Mouse (Mus musculus) NIH3T3 (cell line): ENCODE data around the gene Xkrx.
"Not testable (repeated sequence)": the region's sequence is repeated elsewhere in the genome, so short reads cannot be mapped to it uniquely, and the experiment has no call there.

ENCODE experiments used
- DNase-seq: peaks from one replicate; pipeline ENCODE4 v3.0.0-alpha.2; 2012; ENCODE audit warnings: low read depth

Gene Xkrx

DNA sequence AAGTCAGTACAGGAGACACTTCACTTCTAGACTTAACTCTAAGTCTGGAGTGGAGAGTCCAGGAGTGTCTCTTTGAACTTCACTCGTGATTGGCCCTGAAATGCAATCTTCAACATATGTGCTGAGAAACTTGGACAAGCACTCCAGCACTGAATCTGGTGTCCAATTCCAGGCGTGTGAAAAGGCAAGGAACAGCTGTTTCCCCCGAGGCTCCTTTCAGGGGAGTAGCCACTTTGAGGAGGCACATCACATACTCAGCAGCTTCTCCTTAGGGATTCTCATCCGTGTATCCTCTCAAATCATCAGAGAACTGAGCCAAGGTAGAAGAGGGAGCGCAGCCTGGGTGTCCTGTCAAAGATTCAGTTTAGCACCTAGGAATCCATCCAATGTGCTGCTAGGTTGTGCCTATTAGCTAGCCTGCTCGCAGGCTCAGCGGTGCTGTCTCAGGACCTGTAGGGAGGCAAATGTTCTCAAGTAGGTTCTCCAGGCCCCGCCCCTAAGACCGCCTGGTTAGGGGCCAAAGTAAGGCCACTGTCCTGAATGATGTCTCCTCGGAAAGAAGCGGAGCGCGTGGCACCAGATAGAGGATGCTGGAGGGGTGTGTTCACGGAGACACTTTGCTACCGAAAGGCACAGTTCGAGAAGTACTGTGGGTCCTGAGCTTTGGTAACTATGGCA, at the start of gene Xkrx:
TSS of gene Xkrx (minus strand) at position 34 of the 678 bp plus-strand sequence.
- no peak for DNase-seq

DNA sequence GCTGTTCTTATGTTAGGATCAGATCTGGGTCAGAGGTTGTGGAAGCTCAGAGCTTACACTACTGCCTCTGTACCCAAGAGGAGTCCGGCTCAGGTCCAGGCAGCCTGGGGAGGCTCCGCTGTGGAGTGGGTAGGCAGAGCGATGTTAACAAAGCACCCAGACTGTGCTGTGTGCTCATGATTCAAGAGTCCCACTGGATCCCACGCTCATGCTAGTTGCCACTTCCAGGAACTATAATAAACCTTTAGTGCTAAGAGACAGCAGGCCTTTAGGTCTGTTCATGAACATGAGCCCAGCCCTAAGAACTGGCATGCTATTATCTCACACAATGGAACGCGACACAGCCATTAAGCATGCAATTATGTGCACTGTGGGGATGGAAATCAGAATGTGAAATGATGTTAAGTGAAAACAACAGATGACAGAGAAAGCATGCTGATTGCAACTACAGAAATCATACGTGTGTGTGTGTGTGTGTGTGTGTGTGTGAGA, 49.3 kb upstream of the Xkrx start:
- no peak for DNase-seq

DNA sequence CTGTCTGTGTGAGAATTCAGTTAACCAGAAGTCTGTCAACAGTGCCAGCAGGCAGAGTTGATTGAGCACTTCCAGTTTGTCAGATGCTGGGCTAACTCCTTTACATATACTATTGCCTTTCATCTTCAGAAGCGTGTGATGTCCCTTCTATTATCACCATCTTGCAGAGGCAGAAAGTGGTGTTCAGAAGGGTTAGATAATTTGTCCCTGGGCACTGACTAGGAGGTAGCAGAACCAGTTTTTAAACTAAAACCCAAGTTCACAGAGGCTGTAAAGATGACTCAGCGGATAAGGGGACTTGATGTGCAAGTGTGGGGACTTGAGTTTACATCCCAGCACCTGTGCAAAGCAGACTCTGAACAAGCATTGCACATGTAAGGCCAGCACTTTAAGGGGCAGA, 46.6 kb upstream of the Xkrx start:
- DNase-seq = no peak

DNA sequence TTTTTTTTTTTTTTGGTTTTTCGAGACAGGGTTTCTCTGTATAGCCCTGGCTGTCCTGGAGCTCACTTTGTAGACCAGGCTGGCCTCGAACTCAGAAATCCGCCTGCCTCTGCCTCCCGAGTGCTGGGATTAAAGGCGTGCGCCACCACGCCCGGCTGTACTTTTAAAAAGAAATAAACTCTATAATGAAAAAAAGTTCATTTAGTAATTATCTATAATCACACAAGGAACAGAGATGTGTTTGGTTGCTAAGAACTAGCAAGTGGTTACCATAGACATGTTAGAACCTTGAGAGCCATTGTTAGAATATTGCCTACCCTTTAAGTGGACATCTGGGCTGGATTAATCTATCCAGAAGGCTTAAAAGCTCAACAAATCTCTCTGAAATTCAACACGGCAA, 25.3 kb upstream of the Xkrx start, which contains the start of gene Arl13a:
TSS of gene Arl13a (plus strand) at position 301 of the 400 bp plus-strand sequence.
- DNase-seq = not testable (repeated sequence)

DNA sequence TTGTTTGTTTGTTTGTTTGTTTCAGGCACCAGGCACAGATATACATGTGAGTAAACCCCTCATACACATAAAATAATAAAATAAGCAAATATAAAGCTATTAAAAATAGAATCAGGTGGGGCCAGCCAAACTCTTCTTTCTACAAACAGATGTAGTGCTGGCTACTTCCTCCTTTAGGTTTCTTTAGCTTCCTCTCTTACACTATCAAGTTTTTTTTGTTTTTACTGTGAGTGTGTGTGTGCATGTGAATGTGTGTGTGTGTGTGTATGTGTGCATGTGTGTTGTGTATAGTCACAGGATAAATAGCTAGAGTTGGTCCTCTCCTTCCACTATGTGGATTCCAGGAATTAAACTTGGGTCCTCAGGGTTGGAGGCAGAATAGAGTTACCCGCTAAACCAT, 12.8 kb upstream of the Xkrx start:
- DNase-seq = no peak

DNA sequence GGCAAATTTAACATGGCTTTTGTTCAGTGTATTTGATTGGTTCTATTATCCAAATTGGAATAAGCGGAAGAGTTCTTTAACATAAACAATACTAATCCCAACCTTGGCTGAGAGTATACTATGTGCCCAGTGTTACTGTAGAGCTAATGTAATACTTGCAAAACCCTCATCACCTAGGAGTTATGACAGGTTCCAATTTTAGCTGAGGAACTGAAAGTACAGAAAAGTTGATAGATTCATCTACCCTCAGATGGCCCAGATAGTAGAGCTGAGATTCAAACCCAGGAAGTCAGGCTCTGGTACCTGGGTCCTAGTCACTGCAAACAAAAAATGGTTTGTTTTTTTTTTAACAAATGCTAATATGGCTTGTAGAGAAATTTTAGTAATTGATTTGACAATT, 8.7 kb upstream of the Xkrx start:
- DNase-seq = no peak

DNA sequence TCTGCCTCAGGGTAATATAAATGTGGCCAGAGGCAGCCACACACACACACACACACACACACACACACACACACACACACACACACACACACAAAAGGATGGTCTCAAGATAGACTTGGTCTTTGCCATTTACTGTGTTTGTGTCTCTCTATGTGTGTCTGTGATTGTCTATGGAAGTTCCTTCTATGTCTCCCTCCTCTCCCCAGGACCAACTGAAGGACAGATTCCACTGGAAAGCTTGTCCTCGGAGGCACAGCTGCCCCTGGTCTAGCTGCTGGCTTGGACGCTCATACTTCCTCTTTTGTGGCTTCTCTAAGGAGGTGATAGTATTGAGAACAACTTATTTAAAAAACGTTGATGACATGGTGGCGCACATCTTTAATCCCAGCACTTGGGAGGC, 1.6 kb upstream of the Xkrx start:
- no peak for DNase-seq

DNA sequence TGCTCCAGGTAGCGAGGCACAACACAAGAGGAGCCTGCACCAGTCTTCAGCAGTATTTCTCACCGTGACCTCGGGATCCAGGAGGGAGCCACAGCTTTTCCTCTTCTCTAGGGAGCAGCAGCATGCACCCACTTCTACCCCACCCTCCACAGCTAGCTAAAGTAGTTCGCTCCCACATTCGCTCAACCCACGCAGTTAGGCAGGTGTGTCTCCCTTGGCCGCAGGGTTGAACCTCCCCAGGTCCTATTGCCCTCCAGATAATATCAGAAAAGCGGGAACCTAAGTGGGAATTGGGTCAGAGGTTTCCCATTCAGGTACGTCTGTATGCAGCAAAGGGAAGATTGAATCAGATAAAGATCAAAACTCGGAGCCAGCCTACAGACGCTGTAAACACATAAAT, 950 bp upstream of the Xkrx start:
- no peak for DNase-seq

DNA sequence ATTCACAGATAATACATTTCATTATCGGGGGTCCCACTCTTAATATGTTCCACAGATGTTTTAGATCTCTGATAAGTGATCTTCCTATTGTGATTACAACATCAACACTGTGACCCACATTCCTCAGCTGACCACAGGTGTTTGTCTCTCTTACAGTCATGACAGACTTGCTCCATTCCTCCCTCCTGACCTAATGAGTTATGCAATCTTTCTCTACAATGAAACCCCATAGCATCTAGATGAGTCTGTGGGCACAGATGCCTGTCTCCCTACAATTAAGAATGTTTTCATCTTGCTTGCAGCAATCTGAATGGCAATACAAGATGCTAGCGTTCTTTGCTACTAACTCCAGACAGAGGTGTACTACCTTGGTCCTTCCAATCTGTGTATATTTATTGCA, 1.4 kb downstream of the Xkrx start:
- DNase-seq = peak; percentile 2

DNA sequence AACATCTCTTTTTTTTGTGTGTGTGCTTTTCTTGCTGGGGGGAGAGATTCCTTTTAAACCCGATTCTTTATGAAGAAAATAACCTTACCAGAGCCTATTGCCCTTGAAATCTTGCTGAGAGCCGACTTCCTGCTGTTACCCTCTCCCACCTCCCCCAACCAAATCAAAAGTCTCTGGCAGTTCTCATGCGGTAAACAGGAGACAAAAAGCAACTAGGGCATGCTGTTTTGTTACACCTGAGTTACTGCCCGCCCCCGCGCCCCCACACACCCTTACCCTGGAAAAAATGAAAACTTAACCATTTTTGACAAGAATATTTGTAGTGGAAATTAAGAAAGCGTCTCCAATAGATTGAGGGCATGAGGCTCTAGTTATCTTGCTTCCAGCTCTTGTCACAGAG, 3.7 kb downstream of the Xkrx start:
- no peak for DNase-seq

DNA sequence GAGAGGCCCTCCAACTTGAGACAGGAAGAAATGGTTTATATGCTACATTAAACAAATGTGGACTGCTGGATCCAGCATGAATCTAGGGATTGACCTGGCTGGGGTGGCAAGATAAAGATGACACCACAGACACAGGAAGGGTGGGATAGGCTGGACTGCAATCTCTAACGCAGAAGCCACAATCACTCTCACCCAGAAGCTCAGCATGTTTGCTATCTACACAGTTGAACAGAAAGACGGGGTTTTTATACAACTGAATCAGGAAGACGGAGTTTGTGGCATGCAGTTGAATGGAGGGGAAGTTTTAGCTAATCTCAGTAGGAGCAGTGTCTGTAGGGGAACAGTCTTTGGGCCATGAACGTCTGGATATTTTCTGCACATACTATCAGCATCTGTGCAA, 19.9 kb downstream of the Xkrx start:
- DNase-seq = no peak

DNA sequence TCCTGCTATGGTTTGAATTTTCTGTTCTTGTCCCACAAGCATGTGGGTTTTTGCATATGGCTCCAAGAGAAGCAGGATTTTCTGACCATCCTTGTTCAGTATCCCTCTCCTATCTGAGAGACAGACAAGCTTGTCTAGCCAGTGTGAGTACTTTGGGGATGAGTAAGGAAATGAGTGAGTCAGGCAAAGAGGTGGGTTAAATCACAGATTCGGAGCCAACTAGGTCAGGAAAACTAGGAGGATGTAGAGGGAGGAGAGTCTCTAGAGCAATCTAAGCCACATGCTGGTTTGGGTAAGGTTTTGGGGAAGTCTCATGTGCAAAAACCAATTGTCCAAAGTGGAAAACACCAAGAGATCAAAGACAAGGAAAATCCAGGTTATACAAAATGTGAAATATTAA, 20.3 kb downstream of the Xkrx start:
- peak; percentile 25 for DNase-seq

DNA sequence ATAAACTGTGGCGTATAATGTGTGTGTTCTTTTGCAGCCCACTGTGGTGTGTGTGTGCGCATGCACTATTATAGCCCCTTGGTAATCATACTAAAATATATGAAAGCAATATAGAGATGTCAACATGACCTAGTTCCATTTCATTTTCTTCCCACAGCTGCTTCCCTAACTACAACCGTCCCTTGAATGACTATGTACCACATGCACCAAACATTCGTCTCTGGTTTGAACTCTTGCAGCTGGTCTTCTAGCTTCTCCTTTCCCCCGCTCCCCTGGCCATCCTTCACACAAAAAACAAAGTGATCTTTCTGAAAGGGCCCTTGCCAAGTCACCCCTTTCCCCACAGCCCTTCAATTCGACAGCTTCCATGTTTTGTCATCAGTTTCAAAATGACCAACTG, 21.9 kb downstream of the Xkrx start:
- no peak for DNase-seq

DNA sequence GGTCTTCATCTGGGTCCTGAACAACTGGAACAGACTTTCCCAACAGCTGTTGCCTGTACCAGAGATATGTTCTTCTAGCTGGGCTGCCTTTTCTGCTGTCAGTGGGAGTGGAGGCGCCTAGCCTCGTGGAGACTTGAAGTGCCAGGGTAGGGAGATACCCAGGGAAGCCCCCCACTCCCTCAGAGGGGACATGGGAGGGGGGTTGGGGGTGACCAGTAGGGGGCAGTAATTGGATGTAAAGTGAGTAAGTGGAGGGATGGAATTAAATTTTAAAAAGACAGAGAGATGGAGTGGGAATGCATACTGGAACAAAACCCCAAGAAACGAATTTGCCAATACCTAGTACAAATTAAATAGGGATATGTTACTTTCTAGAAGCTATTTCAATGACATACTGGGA, 28.1 kb downstream of the Xkrx start:
- no peak for DNase-seq

DNA sequence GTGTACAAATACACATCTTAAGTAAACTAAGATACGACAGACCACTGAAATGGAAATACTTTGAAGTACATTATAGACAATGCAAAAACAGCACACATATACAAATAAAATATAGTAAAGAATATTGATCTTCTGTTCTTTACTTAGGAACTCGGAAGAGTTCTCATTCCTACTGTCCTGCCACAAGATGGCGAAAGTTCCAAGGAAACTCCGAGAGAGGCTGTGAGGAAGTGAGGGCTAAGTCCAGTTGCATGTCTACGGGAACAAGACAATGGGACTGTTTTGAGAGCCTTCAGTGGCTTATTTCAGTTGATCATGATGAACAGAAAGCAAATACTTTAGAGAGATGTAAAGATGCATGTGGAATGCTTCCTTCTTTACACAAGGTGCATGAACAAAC, 29.6 kb downstream of the Xkrx start:
- DNase-seq = peak; percentile 66

DNA sequence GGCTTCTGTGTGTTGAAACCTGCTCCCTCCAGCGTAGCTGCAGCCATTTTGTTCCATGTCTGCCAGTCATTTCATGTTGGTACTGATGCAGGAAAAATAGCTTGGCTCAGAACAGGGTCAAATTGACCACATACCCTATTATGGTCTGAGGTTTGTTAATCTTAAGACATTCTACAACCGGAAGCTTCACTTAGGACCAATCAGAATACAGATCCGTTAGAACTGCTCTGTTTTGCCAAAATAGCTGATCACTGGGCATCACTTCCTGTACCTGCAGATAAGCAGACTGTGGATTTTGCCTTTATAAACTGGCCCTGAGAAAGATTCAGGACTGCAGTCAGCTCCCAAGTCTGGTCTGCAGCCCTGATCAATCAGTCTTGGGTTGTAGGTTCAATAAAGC, 33.3 kb downstream of the Xkrx start:
- DNase-seq = no peak

DNA sequence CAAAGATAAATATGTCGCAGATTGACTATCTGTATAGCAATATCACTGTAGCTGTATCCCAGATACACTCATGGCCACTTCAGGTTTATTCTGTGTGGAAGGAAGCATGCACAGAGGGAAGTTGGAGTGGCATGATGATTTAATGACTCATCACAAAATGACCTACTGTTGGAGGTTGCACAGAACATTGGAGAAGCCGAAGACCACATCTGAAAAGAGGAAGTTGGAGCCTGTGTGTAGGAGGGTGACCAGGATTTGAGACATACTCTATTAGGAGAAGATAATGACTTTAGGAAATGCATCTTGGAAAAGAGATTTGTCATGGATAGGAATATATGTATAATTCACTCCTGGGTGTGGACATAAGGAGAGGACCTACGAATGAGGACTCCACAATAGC, 45.5 kb downstream of the Xkrx start:
- DNase-seq = no peak

DNA sequence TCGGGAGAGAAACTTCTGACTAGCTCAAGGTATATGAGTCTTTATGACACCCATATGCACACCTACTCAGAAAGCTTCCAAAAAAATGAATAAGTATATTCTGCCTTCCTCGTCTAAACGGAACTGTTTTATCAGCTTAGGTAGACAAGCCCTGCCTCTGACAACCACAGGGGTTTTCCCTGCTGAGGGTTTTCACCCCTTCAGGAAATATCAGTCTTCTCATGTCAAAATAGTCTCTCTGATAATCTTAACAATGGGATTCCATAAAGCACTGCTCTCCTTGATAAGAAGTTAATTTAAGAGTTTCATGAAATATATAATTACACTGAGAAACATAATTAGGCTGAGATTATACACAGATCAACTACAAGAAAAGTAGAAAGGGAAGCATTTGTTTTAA, 50.1 kb downstream of the Xkrx start:
- DNase-seq = no peak

DNA sequence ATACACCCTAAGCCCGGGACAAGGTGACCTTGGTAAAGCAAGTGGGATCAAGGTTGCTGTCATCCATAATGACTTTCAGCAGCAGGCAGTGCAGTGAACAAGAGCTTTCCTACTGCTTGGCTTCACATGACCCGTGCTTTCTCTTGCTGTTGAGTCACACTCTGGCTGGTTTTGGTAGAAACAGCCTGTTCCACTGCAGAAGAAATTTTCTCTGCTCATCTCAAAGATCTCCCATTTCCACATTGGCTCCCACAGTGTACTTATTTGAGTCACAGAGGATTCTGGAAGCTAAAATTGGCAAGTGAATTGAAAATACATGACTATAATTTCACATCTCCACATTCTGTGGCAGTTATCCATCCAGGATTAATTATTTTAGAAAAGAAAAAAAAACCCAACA, 59.2 kb downstream of the Xkrx start:
- DNase-seq = no peak
